Mouse (Mus musculus) mouse trophoblast stem cell (cell line): ENCODE data around the gene Pofut2.

Experiments
- in situ Hi-C, 2 experiments: fragments of 300-500 bp; cut with MseI, MboI; formaldehyde crosslinking; loops; 2 replicates in 1 of 2; 3 replicates in 1 of 2; pipeline ENCODE4 v1.15.1; 2025

Gene Pofut2

GRCm38 (mm10) chr10:77229609-77230595 lies 29.1 kb upstream of the Pofut2 start:
- in situ Hi-C loops: no loop called here

GRCm38 (mm10) chr10:77231861-77232755 lies 26.9 kb upstream of the Pofut2 start:
- in situ Hi-C loops: no loop called here

GRCm38 (mm10) chr10:77233230-77233629 lies 25.8 kb upstream of the Pofut2 start:
- in situ Hi-C loops: no loop called here

- in situ Hi-C loops: no loop called here
Measured at GRCm38 (mm10) chr10:77234991-77235616, 23.9 kb upstream of the Pofut2 start.

- in situ Hi-C loops: no loop called here
Measured at GRCm38 (mm10) chr10:77237795-77238580, 21.0 kb upstream of the Pofut2 start.

GRCm38 (mm10) chr10:77240764-77241163 lies 18.3 kb upstream of the Pofut2 start:
- in situ Hi-C loops: no loop called here

- in situ Hi-C loops: no loop called here
Measured at GRCm38 (mm10) chr10:77242396-77242795, 16.6 kb upstream of the Pofut2 start.

- in situ Hi-C loops: no loop called here
Measured at GRCm38 (mm10) chr10:77242871-77243270, 16.1 kb upstream of the Pofut2 start.

- in situ Hi-C loops: no loop called here
Measured at GRCm38 (mm10) chr10:77243572-77244161, 15.4 kb upstream of the Pofut2 start.

GRCm38 (mm10) chr10:77244777-77245176 lies 14.2 kb upstream of the Pofut2 start:
- in situ Hi-C loops: no loop called here

- in situ Hi-C loops: no loop called here
Measured at GRCm38 (mm10) chr10:77247048-77247447, 12.0 kb upstream of the Pofut2 start.

- in situ Hi-C loops: no loop called here
Measured at GRCm38 (mm10) chr10:77247707-77248106, 11.3 kb upstream of the Pofut2 start.

GRCm38 (mm10) chr10:77251223-77251783 lies 7.7 kb upstream of the Pofut2 start:
- in situ Hi-C loops: loop anchor here (5.0 kb wide), 2 partner anchors 119 to 124 kb away; no protein-coding TSS in a partner anchor

- in situ Hi-C loops: loop anchor here (5.0 kb wide), 2 partner anchors 120 to 125 kb away; no protein-coding TSS in a partner anchor
Measured at GRCm38 (mm10) chr10:77251784-77252539, 7.1 kb upstream of the Pofut2 start.

GRCm38 (mm10) chr10:77252790-77253189 lies 6.2 kb upstream of the Pofut2 start:
- in situ Hi-C loops: loop anchor here (5.0 kb wide), 2 partner anchors 120 to 125 kb away; no protein-coding TSS in a partner anchor

- in situ Hi-C loops: no loop called here
Measured at GRCm38 (mm10) chr10:77255231-77255630, 3.8 kb upstream of the Pofut2 start.

- in situ Hi-C loops: no loop called here
Measured at GRCm38 (mm10) chr10:77255676-77256075, 3.3 kb upstream of the Pofut2 start.

GRCm38 (mm10) chr10:77258041-77258590 lies 902 bp upstream of the Pofut2 start:
- in situ Hi-C loops: no loop called here
